Mouse (Mus musculus): ENCODE results near the gene Syce2.
A peak's percentile ranks its signal among the peaks of the same experiment; 100 is the strongest.
"Not testable (repeated sequence)": the region's sequence is repeated elsewhere in the genome, so short reads cannot be mapped to it uniquely, and the experiment has no call there.

Gene Syce2

GRCm38 (mm10) chr8:84902920-84903661 is 31.2 kb downstream of the Syce2 start:
- peak; percentile 93 for DNase-seq

DNA sequence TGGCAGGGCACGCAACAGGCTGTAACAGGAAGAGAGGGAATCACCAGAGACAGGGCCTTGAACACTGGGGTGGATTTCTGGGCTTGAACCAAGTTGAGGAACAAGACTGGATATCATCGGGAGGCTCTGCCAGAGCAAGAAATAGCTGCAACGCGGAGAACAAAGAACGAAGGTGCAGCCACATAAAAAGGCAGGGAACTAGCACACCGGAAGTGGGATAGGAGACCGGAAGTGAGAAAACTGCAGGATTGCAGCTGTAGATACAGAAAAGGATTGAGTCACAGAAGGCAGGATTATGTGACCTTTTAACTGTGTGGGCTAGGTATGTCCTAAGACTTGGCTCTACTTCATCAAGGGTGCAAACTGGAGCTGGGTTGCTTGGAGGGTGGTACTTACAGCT is 32.4 kb downstream of the Syce2 start:
- no peak for DNase-seq

DNA sequence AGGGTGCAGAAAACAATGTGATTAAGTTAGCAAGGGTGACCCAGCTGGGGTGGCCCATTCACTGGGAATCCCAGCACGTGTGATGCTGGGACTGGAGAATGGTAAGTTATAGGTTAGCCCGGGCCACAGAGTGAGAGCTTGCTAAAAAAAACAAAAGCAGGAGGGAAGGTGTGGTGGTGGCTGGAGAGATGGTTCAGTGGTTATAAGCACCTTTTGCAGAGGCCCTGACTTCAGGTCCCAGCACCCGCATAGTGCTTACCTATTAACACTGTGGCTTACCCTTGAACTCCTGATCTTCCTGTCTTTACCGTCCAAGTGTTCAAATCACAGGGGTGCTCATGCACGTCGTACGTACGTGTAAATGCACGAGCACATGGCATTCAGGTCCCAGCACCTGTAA is 35.1 kb downstream of the Syce2 start:
- no peak for DNase-seq

- DNase-seq, result no peak
These were observed 35.6 kb downstream of the Syce2 start for GRCm38 (mm10) chr8:84907493-84907892.

DNA sequence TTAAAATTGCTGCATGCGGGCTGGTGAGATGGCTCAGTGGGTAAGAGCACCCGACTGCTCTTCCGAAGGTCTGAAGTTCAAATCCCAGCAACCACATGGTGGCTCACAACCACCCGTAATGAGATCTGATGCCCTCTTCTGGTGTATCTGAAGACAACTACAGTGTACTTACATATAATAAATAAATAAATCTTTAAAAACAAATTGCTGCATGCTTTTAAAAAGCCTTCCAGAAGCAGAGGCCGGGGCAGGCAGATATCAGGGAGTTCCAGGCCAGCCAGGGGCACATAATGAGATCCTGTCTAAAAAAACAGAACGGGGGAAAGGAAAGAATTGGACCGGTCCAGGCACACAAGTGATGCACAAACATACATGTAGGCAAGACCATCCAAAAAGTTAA is 36.1 kb downstream of the Syce2 start:
- not testable (repeated sequence) for DNase-seq

GRCm38 (mm10) chr8:84908421-84909161 is 36.7 kb downstream of the Syce2 start, which contains the start of gene Dnase2a:
Dnase2a (plus strand) TSS chr8:84908560.
- peak; percentile 99 for DNase-seq

GRCm38 (mm10) chr8:84909162-84909767 is 37.4 kb downstream of the Syce2 start:
- no peak for DNase-seq

- DNase-seq, result no peak
These were observed 38.0 kb downstream of the Syce2 start for GRCm38 (mm10) chr8:84909949-84910348.

DNA sequence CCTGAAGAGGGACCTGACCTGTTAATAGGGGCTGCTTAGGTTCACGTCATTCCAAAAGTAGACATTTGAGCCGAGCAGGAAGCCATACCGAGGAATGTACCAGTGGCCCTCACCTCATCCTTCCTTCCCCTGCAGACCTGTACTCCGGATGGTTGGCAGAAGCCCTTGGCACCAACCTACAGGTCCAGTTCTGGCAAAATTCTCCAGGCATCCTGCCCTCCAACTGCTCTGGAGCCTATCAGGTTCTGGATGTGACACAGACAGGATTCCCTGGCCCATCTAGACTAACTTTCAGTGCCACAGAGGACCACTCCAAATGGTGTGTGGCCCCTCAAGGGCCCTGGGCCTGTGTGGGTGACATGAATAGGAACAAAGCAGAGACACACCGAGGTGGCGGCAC is 38.6 kb downstream of the Syce2 start:
- no peak for DNase-seq

- no peak for DNase-seq
These were observed 39.9 kb downstream of the Syce2 start for GRCm38 (mm10) chr8:84911854-84912253.

DNA sequence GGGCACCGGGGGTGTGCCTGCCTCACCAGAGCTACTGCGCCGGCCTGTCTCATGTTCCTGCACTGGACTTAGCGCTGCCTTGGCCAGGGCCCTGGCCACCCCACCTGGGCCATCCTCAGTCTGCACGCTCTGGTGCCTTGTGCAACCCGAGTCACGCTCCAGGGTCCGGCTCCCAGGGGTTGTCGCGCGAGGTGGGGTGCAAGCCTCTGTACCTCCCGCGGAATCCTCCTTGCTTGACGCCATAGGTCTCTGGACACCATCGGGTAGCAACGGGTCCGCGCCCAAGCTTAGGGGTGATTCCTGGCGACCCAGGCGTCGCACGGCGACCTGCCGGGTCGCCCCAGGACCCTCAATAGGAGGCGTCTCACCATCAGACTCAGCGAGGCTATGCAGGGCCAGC is 40.5 kb downstream of the Syce2 start:
- DNase-seq, result no peak

DNA sequence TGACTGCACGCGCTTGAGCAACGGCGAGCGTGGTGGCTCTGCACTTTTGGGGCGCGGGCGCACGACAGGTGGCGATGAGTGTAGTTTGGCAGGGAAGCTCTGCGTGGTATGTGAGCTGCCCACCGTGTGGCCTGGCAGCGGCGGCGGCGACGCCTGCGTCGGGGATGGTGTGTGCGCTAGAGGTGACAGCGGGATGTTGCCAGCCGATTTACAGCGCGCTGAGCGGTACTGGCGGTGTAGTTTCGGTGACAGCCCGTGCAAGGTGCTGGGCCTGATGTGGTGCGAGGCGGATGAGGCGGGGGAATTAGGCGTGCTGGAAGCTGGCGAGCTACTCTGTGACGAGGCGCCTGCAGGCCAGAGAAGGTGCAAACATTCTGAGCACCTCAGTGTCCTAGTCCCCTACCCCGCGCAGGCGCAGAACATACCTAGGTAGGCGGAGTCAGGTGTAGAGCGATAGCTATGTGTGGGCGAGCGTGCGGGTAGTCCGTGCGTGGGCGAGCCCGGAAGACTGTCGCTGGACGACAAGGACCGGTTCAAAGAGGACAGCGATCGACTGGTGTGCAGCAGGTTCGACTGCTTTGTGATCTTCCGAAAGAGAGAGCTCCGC is 41.1 kb downstream of the Syce2 start:
- peak; percentile 77 for DNase-seq

DNA sequence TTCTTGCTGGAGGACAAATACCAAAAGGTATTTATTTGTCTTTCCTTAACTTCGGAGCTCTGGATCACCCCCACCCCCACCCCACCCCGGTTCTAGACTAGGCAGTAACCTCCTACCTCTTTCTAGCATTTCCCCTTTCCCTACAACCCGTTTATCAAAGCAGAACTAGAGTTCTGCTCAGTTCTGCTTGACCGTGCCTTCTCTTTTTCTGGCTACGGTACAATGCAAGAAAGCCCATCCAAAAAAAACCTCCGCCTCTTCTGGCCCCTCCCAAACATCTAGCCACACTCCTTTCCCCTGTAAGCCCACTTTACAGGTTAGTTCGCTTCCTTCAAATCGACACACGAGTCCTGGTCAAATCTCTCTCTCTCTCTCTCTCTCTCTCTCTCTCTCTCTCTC is 41.6 kb downstream of the Syce2 start:
- DNase-seq, result no peak

- DNase-seq, result peak; percentile 49
These were observed 42.0 kb downstream of the Syce2 start for GRCm38 (mm10) chr8:84913960-84914359.

DNA sequence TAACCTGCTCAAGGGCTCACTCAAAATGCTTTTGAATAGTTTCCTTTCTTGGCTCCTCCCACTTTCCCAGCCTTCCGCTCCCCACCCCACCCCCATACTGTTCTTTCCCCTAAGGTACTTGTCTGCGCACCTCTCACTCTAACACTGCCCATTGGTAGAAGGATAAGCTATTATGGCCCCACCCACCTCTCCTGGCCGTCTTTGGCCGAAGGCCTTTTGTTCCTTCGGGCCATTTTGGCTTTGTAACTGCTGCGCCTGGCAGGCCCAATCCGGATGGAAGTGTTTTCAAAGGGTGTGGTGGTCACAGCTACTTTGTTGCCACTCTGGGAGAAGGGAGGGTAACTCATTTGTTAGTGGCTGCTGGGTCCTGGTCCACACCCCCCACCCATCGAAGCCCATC is 43.4 kb downstream of the Syce2 start:
- no peak for DNase-seq

DNA sequence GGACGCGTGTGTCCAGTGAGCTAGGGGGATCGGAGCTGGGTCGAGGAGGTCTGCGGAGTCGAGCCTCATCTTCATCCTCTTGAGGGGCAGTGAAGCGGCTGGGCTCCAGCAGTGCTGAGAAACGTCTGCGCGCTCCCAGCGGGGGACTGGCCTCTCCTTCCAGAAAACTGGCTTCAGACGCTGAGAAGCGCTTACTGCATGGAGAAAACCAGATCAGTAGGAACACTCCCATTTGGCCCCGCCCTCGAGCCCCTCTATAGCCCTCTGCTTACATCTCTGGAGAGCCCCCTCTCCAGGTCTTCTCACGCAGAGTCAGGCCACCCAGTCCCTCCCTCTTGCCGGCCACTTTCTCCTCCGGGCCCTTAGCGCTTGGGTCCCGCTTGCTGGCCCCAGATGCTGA is 45.9 kb downstream of the Syce2 start:
- DNase-seq, result no peak

DNA sequence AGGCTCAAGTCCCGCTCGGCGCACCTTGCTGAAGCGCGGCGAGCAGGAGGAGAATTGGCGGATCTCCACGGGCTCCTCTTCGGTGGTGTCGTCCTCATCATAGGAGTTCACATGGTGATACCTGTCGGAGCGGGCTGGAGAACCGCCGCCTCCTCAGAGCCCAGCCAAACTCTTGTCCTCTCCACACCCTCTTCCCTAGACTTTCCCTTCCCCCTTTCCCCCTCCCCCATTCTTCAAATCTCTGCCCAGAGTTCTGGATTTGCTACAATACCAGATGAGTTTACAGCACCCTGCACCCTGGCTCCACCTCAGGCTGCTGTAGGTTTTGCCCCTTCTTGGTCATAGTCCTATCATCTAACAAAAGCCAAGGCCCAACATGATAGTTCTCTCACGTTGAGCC is 46.7 kb downstream of the Syce2 start:
- DNase-seq, result no peak

- no peak for DNase-seq
These were observed 49.7 kb downstream of the Syce2 start for GRCm38 (mm10) chr8:84921596-84921995.

- no peak for DNase-seq
These were observed 53.6 kb downstream of the Syce2 start for GRCm38 (mm10) chr8:84925557-84925956.

DNA sequence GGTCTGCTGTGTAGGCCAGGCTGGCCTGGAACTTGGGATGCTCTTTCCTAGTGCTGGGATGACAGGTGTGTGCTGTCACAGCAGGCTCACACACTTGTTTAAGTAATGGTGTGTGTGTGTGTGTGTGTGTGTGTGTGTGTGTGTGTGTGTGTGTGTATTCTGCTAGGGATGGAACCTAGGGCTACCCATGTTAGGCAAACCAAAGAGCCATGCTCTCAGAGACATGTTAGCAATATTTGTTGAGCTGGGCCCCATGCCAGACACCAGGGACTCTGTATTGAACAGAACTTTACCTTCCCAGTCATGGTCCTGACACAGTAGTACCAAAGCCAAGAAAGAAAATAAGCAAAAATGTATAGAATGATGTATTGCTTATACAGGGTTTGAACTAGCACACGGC is 55.6 kb downstream of the Syce2 start:
- no peak for DNase-seq

DNA sequence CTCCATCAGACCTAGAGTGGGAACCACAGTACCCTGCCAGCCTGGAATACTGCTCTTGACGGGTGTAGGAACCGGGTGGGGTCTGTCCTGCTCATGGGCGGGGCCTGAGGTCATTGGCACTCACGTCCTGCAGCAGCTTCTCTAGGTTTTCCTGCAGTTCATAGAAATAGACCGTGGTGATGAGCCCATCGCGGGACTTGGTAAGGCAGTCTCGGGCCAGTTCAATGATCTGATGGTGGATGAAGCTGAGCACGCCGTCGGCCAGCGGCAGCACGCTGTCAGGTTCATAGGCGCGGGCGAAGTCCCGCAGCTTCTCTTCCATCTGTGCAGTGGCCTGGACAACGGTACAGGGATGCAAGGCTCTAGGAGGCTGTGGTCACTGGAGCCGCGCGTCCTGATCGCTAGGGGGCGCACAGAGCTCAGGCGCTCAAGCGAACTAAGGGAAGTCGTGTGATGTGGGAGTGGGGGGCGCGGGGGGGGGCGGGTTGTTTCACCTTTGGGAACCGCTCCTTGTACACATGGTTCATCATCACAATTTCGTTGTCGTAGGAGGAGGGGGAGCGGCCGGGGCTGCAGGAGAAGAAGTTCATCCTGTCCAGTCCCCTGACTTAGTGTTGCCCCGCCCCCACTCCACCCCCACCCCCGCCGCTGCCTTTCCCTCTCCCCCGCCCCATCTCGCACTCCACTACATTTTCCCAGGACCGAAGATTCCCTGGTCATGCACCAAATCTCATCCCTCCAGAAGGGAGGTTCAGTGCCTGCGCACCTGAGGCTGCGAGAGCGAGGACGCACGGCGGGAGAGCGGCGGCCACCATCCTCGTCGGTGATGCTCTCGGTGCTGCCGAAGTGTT is 56.8 kb downstream of the Syce2 start:
- DNase-seq, result peak; percentile 88

DNA sequence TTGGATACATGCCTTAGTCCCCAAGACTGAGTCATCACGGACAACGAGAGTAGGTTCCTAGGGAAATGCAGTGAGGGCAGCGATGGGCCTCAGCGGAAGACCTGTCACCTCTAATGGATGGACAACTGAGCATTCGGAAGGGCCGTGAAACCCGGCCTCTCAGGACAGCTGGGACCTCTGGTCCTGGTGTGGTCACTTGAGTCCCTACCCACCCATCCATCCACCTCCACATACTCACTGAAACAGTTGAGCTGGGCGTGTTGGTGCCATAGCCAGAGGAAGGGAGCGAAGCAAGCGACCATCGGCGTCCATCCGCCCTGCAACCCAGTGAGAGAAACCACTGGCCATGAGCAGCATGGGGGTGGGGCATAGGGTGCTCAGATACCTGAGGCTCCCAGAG is 58.7 kb downstream of the Syce2 start:
- no peak for DNase-seq
